Mouse (Mus musculus): Measurements from ENCODE around the gene Upk1a.

- TF ChIP-seq POLR2A (IDR thresholded peaks at IDR 0.05; ENCODE audit: insufficient read length, low read depth) (no peak), MYOG (IDR thresholded peaks at IDR 0.05; ENCODE audit: control insufficient read depth in 1 of 3, insufficient read depth in 1 of 3, insufficient read length in 2 of 3, low read depth in 2 of 3) (no peak)
Measured at GRCm38 (mm10) chr7:30594510-30595024, 18.1 kb downstream of the Upk1a start.

All from myocyte (in vitro differentiated cells).